Mouse (Mus musculus) lung, adult 2 months (tissue): ENCODE results near the gene Astn2.

ENCODE experiments used
- CTCF ChIP-seq: fragments of 200-500 bp; IDR thresholded peaks from 2 replicates; pipeline ENCODE4 v1.5.1; 2011; ENCODE audit warnings: mild to moderate bottlenecking, low read length, control low read depth; ENCODE audit not compliant: insufficient read depth
- POLR2A ChIP-seq: fragments of 200-500 bp; IDR thresholded peaks from 2 replicates; pipeline ENCODE4 v1.6.1; 2011; ENCODE audit warnings: low read depth, mild to moderate bottlenecking, control low read depth, low read length, borderline replicate concordance; ENCODE audit errors: extremely low read depth

DNA sequence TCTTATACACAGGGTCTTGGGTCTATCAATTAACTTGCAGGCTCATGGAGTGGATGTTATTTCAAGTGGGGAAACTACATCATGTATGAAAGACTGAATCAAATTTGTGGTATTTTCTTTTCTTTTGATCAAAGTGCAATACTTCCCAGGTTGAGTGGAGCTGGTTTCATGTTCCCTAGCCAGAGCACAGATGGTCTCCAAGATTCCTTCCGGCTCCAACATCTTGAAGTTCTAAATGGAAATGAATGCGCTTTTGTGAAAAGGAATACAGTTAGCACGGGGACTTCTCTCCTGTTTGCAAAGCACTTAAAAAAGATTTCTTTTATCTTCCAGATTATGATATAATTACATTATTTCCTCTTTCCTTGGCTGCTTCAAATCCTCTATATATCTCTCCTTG lies 278.2 kb downstream of the Astn2 start:
- TF ChIP-seq CTCF = no peak
- no peak for TF ChIP-seq POLR2A
